Mouse (Mus musculus) testis, postnatal 14 days (tissue): ENCODE measurements around the gene Cyp2d26.
"Not testable (repeated sequence)": the region's sequence is repeated elsewhere in the genome, so short reads cannot be mapped to it uniquely, and the experiment has no call there.

Experiments used
- DNase-seq: peaks from one replicate; pipeline ENCODE4 v3.0.0; 2021; ENCODE audit warnings: low spot score

Gene Cyp2d26

DNA sequence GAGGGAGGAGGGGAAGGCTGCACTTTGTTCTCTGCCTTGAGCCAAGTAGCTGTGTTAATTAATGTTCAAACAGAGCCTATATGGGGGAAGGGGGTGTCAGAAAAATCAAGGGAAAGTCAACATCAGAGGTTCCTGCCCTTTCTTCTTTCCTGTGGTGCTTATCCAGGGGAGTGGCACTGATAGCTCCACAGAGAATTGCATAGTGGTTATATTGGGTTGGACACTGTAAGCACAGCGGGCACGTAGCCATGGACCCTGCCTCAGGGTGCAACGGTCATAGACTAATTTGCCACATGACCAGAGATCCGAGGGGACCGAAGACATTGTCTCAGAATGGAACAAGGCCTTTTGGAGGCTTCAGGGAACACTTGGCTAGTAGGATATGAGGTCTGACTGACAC, at the start of gene Cyp2d26:
Gene Cyp2d26 (minus strand): TSS at position 18 of the 400 bp plus-strand sequence.
- no peak for DNase-seq

DNA sequence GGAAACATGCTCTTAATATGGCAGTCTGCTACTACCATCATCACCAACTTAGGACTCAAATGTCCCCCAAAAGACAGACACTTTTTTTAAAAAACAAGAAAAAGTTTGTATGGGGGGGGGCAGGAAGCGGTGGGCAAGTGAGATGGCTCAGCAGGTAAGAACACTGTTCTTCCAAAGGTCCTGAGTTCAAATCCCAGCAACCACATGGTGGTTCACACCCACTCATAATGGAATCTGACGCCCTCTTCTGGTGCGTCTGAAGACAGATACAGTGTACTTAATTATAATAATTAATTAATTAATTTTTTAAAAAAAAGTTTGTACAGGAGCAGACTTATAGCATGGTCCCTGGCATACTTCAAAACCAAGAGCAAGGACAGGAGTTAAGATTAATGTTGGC, 45.1 kb upstream of the Cyp2d26 start:
- no peak for DNase-seq

DNA sequence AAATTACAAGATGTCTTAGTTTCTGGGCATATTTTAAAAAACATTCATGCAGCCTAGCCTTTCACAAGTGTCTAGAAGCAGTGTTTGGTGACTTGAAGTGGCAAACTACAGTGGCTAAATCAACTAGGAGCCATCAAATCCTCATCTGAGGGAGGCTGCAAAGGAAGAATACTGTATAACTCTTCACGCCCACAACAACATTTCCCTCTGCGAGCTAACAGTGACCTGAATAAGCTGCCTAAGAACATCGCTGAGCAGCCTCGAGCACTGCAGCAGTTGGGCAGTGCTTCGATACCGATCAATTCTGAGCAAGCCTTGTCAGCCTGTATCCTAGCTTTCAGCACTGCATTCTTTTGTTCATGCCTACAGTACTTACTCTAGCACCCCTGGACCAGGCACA, 35.8 kb upstream of the Cyp2d26 start:
- DNase-seq, result no peak

DNA sequence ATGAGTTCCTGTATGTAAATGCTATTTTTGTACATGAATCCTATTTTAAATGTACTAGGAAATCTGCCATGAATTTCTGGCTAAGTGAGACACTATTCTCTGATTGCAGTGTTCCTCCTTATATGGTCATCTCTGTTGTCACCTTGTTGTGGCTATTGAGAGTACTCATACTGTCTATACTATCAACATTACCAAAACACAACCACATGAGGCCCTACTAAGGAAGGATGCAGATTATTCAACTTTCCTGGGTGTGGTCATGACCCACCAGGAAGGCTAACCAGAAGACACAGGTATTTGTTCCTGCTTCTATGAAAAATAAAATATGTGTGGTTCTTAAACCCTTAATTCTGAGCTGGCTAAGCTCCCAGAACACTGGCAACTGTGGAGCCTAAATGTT, 31.8 kb upstream of the Cyp2d26 start:
- no peak for DNase-seq

DNA sequence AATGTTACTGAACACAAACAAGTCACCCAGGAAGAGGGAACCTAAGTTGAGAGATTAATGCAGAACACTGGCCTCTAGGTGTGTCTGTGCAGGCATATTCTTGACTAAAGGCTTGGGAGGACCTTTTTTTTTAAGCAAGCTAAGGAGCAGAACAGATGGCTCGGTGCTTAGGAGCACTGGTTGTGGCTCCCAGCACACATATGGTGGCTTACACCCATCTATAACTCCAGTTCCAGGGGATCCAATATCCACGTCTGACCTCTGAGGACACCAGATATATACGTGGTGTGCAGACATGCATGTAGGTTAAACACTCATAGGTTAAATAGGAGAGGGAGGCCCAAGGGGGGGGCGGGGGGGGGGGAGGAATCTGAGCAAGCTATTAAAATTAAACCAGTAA, 28.3 kb upstream of the Cyp2d26 start:
- no peak for DNase-seq

DNA sequence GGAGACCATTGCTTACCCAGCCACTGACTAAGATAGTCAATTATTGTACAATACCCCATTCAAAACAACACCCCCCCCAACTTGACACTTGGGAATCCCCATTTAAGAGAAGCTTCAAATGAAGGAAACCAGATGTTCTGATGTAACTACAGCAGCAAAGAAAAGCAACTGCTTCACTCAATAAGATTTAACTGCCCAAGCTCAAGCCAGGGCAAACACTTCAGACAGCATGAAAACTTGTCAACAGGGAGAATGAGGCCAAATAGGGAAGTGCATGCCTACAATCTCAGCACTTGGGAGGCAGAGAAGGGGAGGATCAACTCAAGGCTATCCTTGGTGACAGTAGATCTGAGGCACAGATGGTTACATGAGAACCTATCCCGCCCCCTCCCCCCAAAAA, 27.6 kb upstream of the Cyp2d26 start:
- DNase-seq, result no peak

DNA sequence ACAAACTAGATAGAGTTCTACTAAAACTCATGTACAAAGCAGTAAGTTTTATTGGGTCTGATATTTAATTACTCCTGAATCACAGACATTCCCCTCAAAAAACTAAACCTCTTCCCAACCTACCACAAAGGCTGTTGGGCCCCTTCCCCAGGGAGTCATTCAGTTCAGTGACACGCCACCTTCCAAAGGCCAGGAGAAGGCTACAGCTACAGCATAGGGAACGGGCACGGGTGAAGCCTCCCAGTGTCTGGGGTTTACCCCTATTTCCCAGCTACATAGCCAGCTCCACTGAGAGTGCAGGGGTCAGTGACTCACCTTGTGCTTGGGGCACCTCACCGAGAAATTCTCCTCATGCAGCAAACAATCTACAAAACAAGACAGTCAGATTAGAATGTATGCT, 21.2 kb upstream of the Cyp2d26 start:
- DNase-seq, result no peak

DNA sequence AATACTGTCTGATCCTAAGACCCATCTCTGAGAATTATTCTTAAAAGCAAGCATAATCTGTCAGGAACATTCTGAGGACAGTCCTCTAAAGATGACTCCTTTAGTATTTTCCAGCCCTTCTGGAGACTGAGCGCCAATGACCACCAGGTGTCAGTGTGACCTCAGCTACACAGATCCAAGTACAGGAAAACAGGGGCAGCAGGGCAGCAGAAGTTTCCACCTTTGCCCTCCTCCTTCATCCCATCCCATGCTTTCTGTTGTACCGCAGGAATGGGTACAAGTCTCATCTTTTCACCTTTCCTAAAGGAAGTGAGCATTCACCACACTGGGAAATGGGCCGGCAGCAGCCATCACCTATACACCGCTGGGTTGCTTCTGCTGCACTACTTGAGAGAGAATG, 20.7 kb upstream of the Cyp2d26 start:
- DNase-seq, result peak; percentile 15

DNA sequence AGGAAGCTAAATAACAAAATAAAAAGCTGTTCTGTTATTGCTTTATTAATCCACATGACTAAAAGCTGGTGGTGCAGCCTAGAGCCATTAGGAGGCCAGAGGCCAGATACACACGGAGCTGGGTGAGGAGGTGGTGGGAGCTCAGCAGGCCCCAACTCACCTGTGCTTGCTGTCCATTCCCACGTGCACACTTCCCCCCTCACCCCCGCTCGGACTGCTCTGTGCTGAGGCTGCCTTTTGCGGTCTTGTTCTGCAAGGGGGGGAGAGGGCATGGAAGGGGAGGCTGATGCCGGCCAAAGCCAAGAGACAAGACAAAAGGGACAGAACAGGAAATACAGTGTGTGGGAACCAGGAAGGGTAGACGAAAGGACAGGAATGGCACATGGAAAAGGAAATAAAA, 20.2 kb upstream of the Cyp2d26 start:
- no peak for DNase-seq

DNA sequence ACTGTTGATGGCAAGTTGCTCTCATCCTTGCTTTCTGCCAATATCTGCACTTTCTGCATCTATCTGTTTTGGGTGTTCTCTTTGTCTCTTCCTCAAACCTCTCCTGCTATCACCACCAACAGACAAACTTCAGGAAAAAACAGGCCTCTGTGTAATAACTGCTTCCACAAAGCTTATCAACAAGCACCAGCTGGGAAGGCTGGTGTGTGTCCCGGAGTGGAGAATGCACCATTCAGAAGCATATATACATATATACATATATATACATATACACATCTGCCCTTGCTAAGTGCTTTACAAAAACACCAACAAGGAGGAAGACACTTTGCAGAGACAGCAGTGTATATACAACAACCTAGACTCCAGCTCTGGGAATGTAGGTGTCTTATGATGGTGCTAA, 16.5 kb upstream of the Cyp2d26 start:
- no peak for DNase-seq

DNA sequence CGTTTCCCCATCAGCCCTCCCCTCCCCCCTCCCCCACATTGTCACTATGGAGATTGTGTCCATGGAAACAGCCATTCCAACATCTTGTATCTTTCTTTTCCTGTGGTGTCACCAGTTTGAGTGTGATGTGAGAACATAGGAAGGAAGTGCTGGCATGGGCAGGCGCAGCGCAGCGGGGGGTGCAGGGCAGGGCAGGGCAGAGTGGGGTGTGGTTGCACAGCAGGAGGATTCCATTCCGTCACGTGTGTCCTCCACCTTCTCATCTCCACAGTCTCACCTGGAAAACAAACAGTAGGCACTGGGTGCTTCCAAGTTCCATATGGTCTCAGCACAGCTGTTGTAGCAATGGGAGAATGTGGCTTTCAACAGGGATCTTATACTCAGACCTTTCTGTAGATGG, 15.4 kb upstream of the Cyp2d26 start:
- DNase-seq, result no peak

DNA sequence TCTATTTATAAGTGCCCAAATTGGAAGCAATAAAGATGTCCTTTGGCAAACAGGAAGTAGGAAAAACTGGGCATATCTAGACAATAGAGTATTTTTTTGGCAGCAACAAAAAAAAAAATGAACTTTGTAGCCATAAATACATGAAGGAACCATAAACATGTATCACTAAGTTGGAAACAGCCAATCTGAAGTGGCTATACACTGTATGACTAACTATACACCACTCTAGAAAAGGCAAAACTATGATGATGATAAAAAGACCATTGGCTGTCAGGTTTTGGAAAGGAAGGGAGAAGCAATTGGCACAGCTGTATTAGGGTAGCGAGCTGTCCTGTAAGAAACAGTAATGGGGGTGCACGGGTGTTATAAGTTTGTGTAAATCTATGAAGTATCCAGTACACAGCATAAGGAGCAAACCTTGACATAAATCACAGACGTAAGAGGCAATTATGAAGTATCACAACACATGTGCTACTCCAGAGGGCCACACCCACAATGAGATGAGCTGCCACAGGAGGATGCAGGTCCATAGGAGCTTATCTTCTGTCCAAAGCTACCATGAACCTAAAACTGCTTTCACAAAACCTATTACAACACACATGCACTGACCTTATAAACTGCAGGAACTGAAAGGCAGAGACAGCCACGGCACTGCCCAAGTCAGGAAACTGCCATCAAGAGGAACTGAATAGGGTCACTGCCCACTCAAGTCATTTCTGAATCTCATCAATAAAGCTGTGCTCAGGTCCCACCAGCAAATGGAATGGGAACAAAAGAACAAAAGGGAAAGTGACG, 13.1 kb upstream of the Cyp2d26 start:
- no peak for DNase-seq

DNA sequence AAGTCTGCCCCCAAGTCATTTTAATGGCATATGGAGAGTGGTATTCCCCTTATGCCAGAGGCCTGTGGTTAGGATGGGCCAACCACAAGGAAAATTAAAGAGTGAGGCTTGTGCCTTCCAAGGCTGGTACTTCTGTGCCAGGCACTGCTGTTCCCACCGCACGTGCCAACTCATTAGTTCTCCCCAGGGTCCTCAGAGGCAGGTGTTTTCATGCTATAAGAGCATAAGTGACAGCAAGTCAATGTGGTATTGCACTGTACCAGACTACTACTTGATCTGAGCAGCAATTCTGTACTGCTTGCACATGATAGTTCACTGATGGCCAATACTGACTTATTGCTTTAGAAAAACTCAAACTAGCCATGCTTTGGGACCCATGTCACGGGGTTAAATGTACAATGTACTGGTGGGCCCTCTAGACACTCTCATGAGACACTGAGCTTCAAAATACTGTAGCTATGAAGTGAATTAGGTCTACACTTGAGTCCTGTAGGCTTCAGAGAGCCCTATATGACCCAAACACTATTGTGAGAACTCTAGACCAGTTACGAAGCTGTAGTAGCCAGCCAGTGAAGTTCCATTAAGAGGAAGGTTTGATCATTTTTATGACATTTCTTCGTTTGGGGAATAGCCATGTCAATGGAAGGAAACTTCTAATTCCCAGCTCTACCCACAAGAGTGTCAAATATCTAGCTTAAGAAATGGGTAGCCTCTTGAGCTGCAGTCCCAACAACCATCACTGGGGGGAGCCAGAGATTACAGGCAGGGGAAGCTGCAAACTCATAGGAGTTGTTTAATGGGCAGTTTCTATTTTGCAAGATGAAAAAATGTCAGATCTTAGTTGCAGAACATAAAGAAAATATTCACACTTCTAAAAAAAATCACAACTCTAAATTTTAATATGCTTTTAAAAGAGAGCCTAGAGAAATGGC, 10.9 kb upstream of the Cyp2d26 start:
- peak; percentile 17 for DNase-seq

DNA sequence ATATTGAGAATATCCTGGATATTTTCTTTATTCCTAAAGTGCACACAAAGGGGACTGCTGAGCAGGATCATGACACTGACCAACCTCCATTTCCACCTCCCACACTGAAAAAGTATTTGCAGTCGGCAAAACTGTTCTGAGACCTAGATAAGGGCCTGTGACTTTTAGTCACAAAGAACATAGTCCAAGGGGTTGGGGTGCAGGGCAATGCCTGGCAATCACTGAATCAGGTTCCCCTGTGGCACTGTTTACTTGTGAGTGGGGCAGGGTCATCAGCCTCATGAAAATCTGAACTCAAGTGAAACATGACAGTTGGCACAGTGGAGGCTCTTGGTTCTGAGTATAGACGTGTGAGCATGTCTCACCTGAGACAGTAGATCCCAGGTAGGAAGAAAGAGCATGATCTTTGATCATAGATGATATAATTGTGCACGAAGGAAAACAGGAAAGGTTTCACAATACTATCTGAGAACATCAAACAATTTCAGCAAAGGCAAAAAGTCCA, 1.9 kb upstream of the Cyp2d26 start:
- no peak for DNase-seq

DNA sequence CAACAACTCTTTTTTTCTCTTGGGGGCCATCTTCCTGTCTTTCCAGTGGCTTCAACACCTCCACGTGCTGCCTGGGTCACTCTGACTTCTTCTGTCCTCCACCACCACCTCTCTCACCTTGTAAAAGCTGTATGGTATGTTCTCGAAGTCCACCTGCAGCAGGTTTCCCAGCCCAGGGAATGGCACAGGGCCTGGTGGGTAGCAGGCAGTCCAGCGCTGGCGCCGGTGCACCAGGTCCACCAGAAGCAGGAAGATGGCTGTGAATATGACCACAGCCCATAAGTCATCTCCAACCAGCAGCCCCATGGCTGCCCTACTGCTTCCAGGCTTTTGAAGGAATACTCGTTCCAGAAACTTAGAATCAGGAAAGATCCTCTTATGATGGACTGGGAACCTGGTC, 226 bp downstream of the Cyp2d26 start:
- no peak for DNase-seq

DNA sequence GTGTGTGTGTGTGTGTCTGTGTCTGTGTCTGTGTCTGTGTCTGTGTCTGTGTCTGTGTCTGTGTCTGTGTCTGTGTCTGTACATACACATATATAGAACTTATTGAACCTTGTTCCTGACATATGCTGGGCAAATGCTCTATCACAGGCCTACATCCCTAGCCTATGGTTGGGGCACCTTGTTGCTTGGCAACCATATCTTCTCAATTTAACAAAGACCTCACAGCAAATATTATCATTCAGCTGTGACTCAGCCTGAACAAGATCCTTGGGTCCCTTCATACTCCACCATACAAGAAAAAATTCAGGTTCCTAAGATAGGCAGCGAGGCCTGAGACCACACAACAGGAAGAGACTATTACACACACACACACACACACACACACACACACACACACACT, 640 bp downstream of the Cyp2d26 start:
- no peak for DNase-seq

DNA sequence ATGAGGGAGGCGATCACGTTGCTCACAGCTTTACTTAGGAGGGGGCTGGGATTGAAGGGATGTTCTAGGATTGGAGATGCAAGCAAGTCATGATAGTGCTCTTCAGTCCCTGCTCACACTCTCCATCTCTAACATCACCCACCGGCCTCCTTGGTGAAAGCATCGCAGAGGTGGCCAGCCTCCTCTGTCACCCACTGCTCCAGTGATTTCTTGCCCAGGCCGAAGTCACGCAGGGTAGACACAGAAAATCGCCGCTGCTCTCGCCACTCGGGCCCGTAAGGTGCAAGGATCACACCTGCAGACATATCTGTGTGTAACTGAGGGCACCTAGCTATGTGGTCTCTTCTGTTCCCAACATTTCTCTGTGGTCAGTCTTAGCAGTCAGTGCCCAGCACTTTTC, 1.5 kb downstream of the Cyp2d26 start:
- no peak for DNase-seq

DNA sequence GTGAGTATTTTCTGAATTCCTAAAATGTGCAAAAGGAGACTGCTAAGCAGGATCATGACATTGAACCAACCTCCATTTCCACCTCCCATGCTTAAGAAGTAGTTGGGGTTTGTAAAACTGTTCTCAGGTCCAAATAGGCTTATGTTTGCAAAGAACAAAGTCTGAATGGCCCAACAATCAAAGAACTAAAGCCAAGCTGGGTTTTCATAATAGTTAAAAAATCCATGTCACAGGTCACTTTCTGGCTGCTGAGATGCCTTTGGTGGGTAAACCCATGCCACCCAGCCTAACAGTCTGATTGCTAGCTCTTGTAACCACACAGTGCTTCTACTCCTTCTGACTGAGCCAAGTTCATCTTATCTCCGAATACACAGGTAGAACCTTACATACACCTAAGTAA, 9.5 kb downstream of the Cyp2d26 start:
- no peak for DNase-seq

DNA sequence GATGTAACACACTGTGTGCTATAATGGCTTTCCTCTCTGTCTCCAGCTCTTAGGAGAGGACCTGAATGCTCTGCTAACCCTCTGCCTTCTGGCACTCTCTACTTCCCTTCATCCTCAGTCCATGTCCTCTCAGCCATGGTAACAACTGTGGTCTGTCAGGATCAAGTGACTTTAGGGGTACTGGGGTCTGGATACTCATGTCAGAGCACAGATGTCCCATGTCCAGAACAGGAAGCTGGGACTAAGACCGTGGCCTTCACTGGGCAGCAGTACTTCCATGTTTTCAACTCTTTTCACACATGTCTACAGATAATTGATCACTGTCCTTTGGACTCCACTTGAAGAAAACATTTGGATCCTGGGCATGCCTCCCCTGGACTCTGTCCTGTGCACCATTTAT, 10.3 kb downstream of the Cyp2d26 start:
- DNase-seq, result no peak

DNA sequence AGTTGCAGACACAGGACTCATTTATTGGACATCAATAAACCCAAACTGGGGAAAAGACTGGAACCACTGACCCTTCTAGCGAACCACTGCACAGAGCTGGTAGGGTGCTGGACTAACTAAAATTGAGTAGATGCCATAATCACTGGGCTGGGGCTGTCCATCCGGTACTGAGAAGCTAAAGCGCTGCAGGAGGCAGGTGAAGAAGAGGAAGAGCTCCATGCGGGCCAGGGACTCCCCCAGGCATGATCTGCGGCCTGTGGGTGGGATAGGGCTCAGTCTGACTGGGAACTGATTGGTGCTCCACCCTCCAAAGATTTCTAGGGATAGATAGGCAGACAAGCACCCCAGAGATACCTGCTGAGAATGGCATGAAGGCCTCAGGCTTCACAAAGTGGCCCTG, 16.2 kb downstream of the Cyp2d26 start:
- DNase-seq, result not testable (repeated sequence)

DNA sequence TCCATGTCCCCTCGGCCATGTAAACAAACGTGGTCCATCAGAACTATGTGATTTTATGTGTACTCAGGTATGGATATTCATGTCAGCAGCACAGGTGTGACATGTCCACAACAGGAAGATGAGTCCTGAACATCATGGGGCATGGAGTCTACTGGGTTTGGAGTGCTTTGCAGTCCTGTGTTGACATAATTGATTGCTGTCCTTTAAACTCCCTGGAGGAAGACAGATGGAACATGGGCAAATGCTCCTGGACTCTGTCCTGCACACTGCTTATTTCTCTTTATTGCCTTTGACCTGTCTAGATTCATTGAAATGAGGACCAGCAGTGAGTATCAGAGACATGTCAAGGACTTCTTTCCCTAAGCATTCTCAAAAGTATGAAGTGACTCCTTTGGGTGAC, 28.2 kb downstream of the Cyp2d26 start:
- no peak for DNase-seq

DNA sequence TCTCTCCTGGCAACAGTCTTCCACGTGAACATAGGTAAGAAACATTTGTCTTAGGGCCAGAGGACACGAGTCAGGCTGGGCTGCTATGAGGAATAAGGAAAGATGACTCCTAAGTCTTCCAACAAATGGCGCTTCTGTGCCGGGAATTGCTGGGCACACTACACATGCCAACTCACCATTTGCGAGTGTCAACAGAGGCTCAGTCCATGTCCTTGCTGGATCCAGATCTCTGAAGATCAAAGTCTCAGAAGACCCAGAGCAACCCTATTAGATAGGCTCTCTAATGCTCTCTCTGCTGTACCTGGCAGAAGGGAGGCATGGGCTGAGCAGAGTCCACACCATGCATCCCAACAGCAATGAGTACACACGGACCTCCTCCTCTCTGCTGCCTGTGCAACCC, 29.2 kb downstream of the Cyp2d26 start:
- no peak for DNase-seq
